Mouse (Mus musculus) lung, postnatal 14 days (tissue): ENCODE measurements around the gene Bbof1.

Source experiments
- DNase-seq: peaks from one replicate; pipeline ENCODE4 v3.0.0; 2021

Gene Bbof1

GRCm38 (mm10) chr12:84481251-84481650 lies 72.4 kb downstream of the Bbof1 start:
- no peak for DNase-seq

DNA sequence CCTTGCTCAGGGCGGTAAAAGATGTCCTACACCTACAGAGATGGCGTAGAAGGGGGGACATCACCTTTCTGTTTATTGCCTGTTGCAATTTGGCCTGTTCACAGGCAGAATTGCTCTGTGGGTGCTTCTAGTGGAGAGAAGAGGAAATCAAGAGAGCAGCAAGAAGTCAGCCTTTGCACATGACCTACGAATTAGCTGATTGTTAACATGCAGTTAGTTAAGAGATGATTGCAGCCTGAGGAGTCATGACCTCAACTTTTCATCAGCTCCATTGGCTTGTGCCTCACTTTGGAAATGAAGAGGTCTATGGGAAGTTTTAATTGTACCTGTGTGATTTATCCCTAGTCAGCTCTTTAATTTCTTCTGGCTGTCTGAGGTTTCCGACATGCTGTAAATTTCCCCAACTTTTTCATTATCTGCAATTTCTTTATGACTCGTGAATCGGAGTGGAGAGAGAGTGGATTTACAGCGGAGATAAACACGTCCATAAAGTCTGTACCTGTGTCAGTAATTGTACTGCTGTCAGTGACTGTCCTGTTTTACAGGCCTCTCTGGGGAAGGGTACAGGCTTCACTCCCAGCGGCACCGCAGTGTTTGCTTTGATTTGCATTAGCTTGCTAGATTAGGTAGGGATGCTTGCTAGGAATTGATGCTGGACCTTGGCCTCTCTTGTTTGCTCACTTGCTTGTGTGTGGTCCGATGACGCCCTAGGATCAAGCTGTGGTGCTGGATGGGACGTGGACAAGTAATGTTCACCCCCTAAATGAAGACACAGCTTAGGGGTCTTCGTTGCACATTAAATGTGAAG lies 74.1 kb downstream of the Bbof1 start:
- DNase-seq = no peak

GRCm38 (mm10) chr12:84487324-84488056 lies 78.6 kb downstream of the Bbof1 start:
- DNase-seq = peak; percentile 9
